Mouse (Mus musculus) embryo, embryonic 11 days (tissue): ENCODE results near the gene Batf3.
"Not testable (repeated sequence)": the region's sequence is repeated elsewhere in the genome, so short reads cannot be mapped to it uniquely, and the experiment has no call there.

Experiments used
- DNase-seq: peaks from one replicate; pipeline ENCODE4 v3.0.0-alpha.2; 2015

Batf3 gene

GRCm38 (mm10) chr1:191135406-191135805, 37.8 kb downstream of the Batf3 start:
- DNase-seq = no peak

DNA sequence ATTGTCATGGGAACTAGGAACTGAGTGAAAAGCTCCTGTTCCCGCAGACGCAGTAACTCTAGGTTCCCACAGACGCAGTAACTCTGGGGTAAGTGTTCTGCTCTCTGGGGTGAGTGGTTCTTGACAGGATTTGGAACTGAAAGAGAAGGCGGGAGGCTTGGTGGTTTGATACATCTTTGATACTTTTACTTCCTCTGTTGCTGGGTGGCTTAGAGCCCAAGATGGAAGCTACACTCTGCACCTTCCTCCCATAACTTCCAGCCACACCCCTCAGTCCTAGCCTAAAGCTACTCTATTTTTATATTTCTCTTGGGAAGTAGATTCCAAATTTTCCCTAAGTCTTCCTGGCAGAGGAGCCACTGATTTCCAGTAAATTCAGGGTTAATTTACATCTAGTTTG, 40.8 kb downstream of the Batf3 start:
- DNase-seq = no peak

GRCm38 (mm10) chr1:191138874-191139495, 41.3 kb downstream of the Batf3 start:
- no peak for DNase-seq

DNA sequence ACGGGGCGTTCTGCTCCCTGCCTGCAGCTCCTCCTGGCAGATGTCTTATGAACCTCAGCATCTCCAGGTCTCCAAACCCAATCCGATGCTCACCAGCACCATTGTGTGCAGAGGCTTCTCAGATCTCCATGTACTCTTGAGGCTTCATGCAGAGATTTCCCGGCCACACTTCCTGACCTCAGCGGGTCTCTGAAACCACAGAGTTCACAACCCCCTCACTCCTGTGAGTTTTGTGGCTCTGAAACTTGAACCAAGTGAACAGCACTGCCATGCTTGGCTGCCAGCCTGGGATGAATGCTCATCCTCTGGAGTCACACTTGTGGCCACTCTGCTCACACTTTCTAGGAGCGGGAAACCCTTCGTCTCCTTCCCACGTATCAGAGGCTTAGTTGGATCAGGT, 43.3 kb downstream of the Batf3 start:
- DNase-seq = no peak

- DNase-seq = not testable (repeated sequence)
Measured at GRCm38 (mm10) chr1:191149489-191149888, 51.8 kb downstream of the Batf3 start.

DNA sequence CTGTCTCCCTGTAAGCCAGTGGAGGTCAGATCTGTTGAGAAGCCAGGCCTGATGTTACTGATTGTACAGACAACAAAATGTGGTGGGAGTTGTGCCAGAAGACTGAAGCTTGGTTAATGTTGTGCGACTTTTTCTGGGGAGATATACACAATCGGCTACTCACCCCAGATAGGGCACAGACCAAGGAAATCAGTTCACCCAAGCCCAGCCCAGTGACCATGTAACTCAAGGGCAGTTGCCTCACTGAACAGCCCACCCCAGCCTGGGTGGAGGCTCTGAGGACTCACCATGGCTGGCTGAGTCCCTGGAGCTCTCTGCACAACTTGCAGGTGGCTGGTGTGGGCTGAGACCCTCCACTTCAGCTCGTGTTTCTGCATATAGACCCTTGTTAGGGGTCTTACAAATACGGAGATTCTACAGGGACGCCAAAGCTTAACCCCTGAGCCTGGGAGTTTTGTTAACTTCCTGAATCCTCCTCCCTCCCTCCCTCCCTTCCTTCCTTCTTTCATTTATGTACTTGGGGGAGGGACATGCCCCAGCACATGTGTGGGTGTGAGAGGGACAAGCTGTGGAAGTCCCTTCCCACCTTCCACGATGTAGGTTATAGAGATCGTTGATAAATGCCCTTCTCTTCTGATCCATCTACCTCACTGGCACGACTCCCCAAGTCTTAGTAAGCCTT, 53.4 kb downstream of the Batf3 start:
- no peak for DNase-seq

GRCm38 (mm10) chr1:191153052-191153451, 55.4 kb downstream of the Batf3 start:
- DNase-seq = peak; percentile 66

DNA sequence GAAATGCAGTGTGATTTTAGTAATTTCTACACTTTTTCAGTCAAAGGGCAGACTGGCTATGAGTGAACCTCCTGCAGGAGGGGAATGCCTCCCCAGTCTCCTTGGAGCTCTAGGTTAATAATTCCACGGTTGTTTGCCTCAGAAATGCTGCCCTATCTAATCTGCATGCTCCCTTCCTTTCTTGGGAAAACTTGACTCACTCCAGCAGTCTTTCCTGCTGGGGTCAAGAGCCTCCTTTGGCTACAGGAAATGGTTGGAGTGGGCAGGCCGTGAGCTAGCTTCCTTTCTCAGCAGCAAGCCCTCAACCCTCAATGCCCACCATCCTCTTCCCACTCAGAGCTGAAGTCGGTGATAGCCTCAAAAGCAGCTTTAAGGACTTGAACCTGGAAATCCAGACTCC, 56.7 kb downstream of the Batf3 start:
- no peak for DNase-seq
